Mouse (Mus musculus): ENCODE measurements around the gene Galnt2. TPM values are rescaled to one million over a fixed set of nuclear protein-coding genes. Genes with fewer than 3 reads are reported as not detected.

The Galnt2 gene
- polyA plus RNA-seq, 1 experiment = 11.5 TPM

GRCm38 (mm10) chr8:124216951-124217350 is 14.2 kb upstream of the Galnt2 start:
- TF ChIP-seq POLR2A (IDR thresholded peaks at IDR 0.05; ENCODE audit: insufficient read depth, low read length) = no peak
- TF ChIP-seq EP300 (IDR thresholded peaks at IDR 0.05; ENCODE audit: insufficient read depth, low read depth, low read length) = peak; percentile 69; the same call in 1 of the 2 replicates
- Histone ChIP-seq H3K27ac (ENCODE audit: insufficient read depth, low read length) (no peak overlapping the region), H3K27me3 (ENCODE audit: control insufficient read depth, insufficient read depth, low read length, poor library complexity, severe bottlenecking) (no peaks in the 10 kb centered on the region), H3K9me3 (replicated peaks; ENCODE audit: control insufficient read depth, insufficient read depth, low read length, poor library complexity, severe bottlenecking) (no peaks in the 10 kb centered on the region), H3K9ac (ENCODE audit: low read depth, poor library complexity, severe bottlenecking) (no peak overlapping the region), H3K4me1 (ENCODE audit: control insufficient read depth, insufficient read depth, low read length) (peaks cover 2% of the 10 kb centered on the region), H3K36me3 (ENCODE audit: control insufficient read depth, insufficient read depth, low read length, poor library complexity, severe bottlenecking) (no peaks in the 10 kb centered on the region), H3K4me3 (ENCODE audit: low read depth, low read length) (no peak overlapping the region)

GRCm38 (mm10) chr8:124229883-124230282 is 1.3 kb upstream of the Galnt2 start:
- Histone ChIP-seq H3K9ac (ENCODE audit: low read depth, poor library complexity, severe bottlenecking) (no peak overlapping the region), H3K27me3 (ENCODE audit: control insufficient read depth, insufficient read depth, low read length, poor library complexity, severe bottlenecking) (no peaks in the 10 kb centered on the region), H3K36me3 (ENCODE audit: control insufficient read depth, insufficient read depth, low read length, poor library complexity, severe bottlenecking) (no peaks in the 10 kb centered on the region), H3K4me3 (ENCODE audit: low read depth, low read length) (no peak overlapping the region), H3K9me3 (replicated peaks; ENCODE audit: control insufficient read depth, insufficient read depth, low read length, poor library complexity, severe bottlenecking) (no peaks in the 10 kb centered on the region), H3K4me1 (ENCODE audit: control insufficient read depth, insufficient read depth, low read length) (peaks cover 5% of the 10 kb centered on the region), H3K27ac (ENCODE audit: insufficient read depth, low read length) (no peak overlapping the region)
- TF ChIP-seq POLR2A (IDR thresholded peaks at IDR 0.05; ENCODE audit: insufficient read depth, low read length) (no peak), EP300 (IDR thresholded peaks at IDR 0.05; ENCODE audit: insufficient read depth, low read depth, low read length) (no peak), CTCF (IDR thresholded peaks at IDR 0.05; ENCODE audit: low read depth, low read length) (no peak)

- peak overlapping the region; percentile 92; the same call in 1 of the 2 replicates for H3K9ac ChIP-seq (ENCODE audit: low read depth, poor library complexity, severe bottlenecking)
- TF ChIP-seq CTCF (IDR thresholded peaks at IDR 0.05; ENCODE audit: low read depth, low read length) (no peak), POLR2A (IDR thresholded peaks at IDR 0.05; ENCODE audit: insufficient read depth, low read length) (no peak), EP300 (IDR thresholded peaks at IDR 0.05; ENCODE audit: insufficient read depth, low read depth, low read length) (no peak)
- H3K36me3 ChIP-seq (ENCODE audit: control insufficient read depth, insufficient read depth, low read length, poor library complexity, severe bottlenecking) = no peaks in the 10 kb centered on the region
- peaks cover 9% of the 10 kb centered on the region for H3K4me1 ChIP-seq (ENCODE audit: control insufficient read depth, insufficient read depth, low read length)
- peak overlapping the region; percentile 14 for H3K4me3 ChIP-seq (ENCODE audit: low read depth, low read length)
- H3K9me3 ChIP-seq (replicated peaks; ENCODE audit: control insufficient read depth, insufficient read depth, low read length, poor library complexity, severe bottlenecking) = no peaks in the 10 kb centered on the region
- no peak overlapping the region for H3K27ac ChIP-seq (ENCODE audit: insufficient read depth, low read length)
- no peaks in the 10 kb centered on the region for H3K27me3 ChIP-seq (ENCODE audit: control insufficient read depth, insufficient read depth, low read length, poor library complexity, severe bottlenecking)
Observed at GRCm38 (mm10) chr8:124230496-124231175, 555 bp upstream of the Galnt2 start.

- Histone ChIP-seq H3K27me3 (ENCODE audit: control insufficient read depth, insufficient read depth, low read length, poor library complexity, severe bottlenecking) (no peaks in the 10 kb centered on the region), H3K27ac (ENCODE audit: insufficient read depth, low read length) (no peak overlapping the region), H3K4me1 (ENCODE audit: control insufficient read depth, insufficient read depth, low read length) (peaks cover 11% of the 10 kb centered on the region), H3K9me3 (replicated peaks; ENCODE audit: control insufficient read depth, insufficient read depth, low read length, poor library complexity, severe bottlenecking) (no peaks in the 10 kb centered on the region), H3K4me3 (ENCODE audit: low read depth, low read length) (peak overlapping the region; percentile 76), H3K36me3 (ENCODE audit: control insufficient read depth, insufficient read depth, low read length, poor library complexity, severe bottlenecking) (no peaks in the 10 kb centered on the region), H3K9ac (ENCODE audit: low read depth, poor library complexity, severe bottlenecking) (peak overlapping the region; percentile 92)
- TF ChIP-seq EP300 (IDR thresholded peaks at IDR 0.05; ENCODE audit: insufficient read depth, low read depth, low read length) (no peak), POLR2A (IDR thresholded peaks at IDR 0.05; ENCODE audit: insufficient read depth, low read length) (no peak)
Observed at GRCm38 (mm10) chr8:124231485-124232279, 491 bp downstream of the Galnt2 start.

GRCm38 (mm10) chr8:124232280-124232600 is 1.0 kb downstream of the Galnt2 start:
- Histone ChIP-seq H3K27ac (ENCODE audit: insufficient read depth, low read length) (no peak overlapping the region), H3K9me3 (replicated peaks; ENCODE audit: control insufficient read depth, insufficient read depth, low read length, poor library complexity, severe bottlenecking) (no peaks in the 10 kb centered on the region)
- TF ChIP-seq POLR2A (IDR thresholded peaks at IDR 0.05; ENCODE audit: insufficient read depth, low read length) = no peak
- TF ChIP-seq CTCF (IDR thresholded peaks at IDR 0.05; ENCODE audit: low read depth, low read length) = no peak
- no peak for TF ChIP-seq EP300 (IDR thresholded peaks at IDR 0.05; ENCODE audit: insufficient read depth, low read depth, low read length)

GRCm38 (mm10) chr8:124234496-124234895 is 3.3 kb downstream of the Galnt2 start:
- H3K9me3 ChIP-seq (replicated peaks; ENCODE audit: control insufficient read depth, insufficient read depth, low read length, poor library complexity, severe bottlenecking) = no peaks in the 10 kb centered on the region
- no peaks in the 10 kb centered on the region for H3K27me3 ChIP-seq (ENCODE audit: control insufficient read depth, insufficient read depth, low read length, poor library complexity, severe bottlenecking)
- H3K4me3 ChIP-seq (ENCODE audit: low read depth, low read length) = no peak overlapping the region
- H3K9ac ChIP-seq (ENCODE audit: low read depth, poor library complexity, severe bottlenecking) = no peak overlapping the region
- no peak for TF ChIP-seq EP300 (IDR thresholded peaks at IDR 0.05; ENCODE audit: insufficient read depth, low read depth, low read length)
- peaks cover 17% of the 10 kb centered on the region for H3K4me1 ChIP-seq (ENCODE audit: control insufficient read depth, insufficient read depth, low read length)
- no peak overlapping the region for H3K27ac ChIP-seq (ENCODE audit: insufficient read depth, low read length)
- H3K36me3 ChIP-seq (ENCODE audit: control insufficient read depth, insufficient read depth, low read length, poor library complexity, severe bottlenecking) = no peaks in the 10 kb centered on the region

More at GRCm38 (mm10) chr8:124232280-124232600, 1.0 kb downstream of the Galnt2 start:
- no peaks in the 10 kb centered on the region for H3K36me3 ChIP-seq (ENCODE audit: control insufficient read depth, insufficient read depth, low read length, poor library complexity, severe bottlenecking)
- peak overlapping the region; percentile 92 for H3K9ac ChIP-seq (ENCODE audit: low read depth, poor library complexity, severe bottlenecking)
- peak overlapping the region; percentile 76 for H3K4me3 ChIP-seq (ENCODE audit: low read depth, low read length)
- peaks cover 14% of the 10 kb centered on the region for H3K4me1 ChIP-seq (ENCODE audit: control insufficient read depth, insufficient read depth, low read length)
- no peaks in the 10 kb centered on the region for H3K27me3 ChIP-seq (ENCODE audit: control insufficient read depth, insufficient read depth, low read length, poor library complexity, severe bottlenecking)

Data from ES-Bruce4 (cell line).